Mouse (Mus musculus) limb, embryonic 10.5 days (tissue): ENCODE results near the gene Gm28374. TPM values are rescaled to one million over a fixed set of nuclear protein-coding genes. Genes with fewer than 3 reads are reported as not detected.
"Not testable (repeated sequence)": the region's sequence is repeated elsewhere in the genome, so short reads cannot be mapped to it uniquely, and the experiment has no call there.

ENCODE experiments used
- DNase-seq: peaks from one replicate; pipeline ENCODE4 v3.0.0-alpha.2; 2017; ENCODE audit warnings: low spot score
- H3K27ac ChIP-seq: fragments of 300-500 bp; sonication (generic); 2 replicates; pipeline ENCODE4 v1.5.1; 2016; ENCODE audit warnings: mild to moderate bottlenecking
- H3K27me3 ChIP-seq: fragments of 300-500 bp; sonication (generic); 2 replicates; pipeline ENCODE4 v1.6.1; 2016; ENCODE audit warnings: low read depth, mild to moderate bottlenecking; ENCODE audit not compliant: poor library complexity, severe bottlenecking
- H3K36me3 ChIP-seq: fragments of 300-500 bp; sonication (generic); 2 replicates; pipeline ENCODE4 v1.6.1; 2016; ENCODE audit warnings: mild to moderate bottlenecking, moderate library complexity
- H3K4me1 ChIP-seq: fragments of 300-500 bp; sonication (generic); 2 replicates; pipeline ENCODE4 v1.6.1; 2016
- H3K4me3 ChIP-seq: fragments of 300-500 bp; sonication (generic); 2 replicates; pipeline ENCODE4 v1.5.1; 2016; ENCODE audit warnings: mild to moderate bottlenecking, moderate library complexity
- H3K9me3 ChIP-seq: fragments of 300-500 bp; sonication (generic); replicated peaks from 2 replicates; pipeline ENCODE4 v1.6.1; 2016; ENCODE audit warnings: mild to moderate bottlenecking
- WGBS: fragments of 180-500 bp; shearing (Covaris S2); methylation state at CpG from one replicate; pipeline ENCODE4 v1.1.7; 2016; 5-methylcytosine and 5-hydroxymethylcytosine counted together
- polyA plus RNA-seq: library from polyadenylated mRNA; unstranded; fragments of >200 nt; fragmentation: Nextera tagmentation; extraction: Ambion mirVana; gene quantifications from 2 replicates; pipeline ENCODE4 v1.2.1, GENCODE M21; 2016

Gm28374 gene
- polyA plus RNA-seq, 1 experiment from 2014 or later, result 1.6 TPM

DNA sequence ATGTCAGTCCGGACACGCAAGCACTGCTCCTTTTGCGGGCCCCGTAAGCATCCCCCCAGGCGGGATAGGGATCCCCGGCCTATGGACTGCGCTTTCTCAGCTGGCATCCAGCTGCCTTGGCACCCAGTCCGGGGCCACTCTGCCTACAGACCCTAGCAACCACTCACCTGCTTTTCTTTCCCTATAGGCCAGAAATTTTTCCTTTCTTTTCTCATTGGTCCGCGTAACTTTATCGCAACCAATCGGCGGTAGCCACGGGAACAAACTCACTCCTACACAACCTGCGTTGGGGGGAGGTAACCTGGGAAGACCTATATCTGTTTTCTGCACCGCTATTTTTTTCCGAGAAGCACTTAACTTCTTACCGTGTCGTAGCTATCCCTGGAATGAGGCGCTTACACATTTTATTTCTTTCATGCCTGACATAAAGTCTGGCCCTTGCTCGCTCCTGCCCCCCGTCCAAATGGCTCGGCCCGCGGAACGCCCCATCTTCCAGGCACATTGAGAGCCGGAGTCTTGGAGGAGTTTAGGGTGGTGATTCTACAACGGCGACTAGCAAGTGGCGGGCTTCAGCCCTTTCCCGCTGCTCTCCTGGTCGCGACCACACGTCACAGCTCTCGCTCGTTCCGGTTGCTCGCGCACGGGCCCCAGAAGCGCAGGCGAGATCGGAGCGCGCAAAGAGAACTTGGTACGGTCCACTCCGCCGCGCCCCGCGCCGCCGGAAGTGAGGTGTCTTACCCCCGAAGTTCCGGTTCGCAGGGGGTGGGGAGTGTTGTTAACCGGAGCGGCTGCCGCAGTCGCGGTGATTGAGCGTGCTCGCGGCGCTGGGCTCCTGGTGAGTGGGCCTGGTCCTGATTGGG lies 35.5 kb downstream of the Gm28374 start, which contains the start of gene Syvn1:
Syvn1 (plus strand) TSS at position 283 of the 860 bp plus-strand sequence.
- Histone ChIP-seq H3K27me3 (no peaks in the 10 kb centered on the region), H3K4me1 (peaks cover 24% of the 10 kb centered on the region), H3K36me3 (peaks cover 38% of the 10 kb centered on the region), H3K4me3 (peak within 1 kb of the TSS; percentile 89), H3K27ac (peak within 1 kb of the TSS; percentile 99), H3K9me3 (no peaks in the 10 kb centered on the region)
- under 1% methylated on average over 65 of the region's 65 CpGs for WGBS
- peak; percentile 93 for DNase-seq

DNA sequence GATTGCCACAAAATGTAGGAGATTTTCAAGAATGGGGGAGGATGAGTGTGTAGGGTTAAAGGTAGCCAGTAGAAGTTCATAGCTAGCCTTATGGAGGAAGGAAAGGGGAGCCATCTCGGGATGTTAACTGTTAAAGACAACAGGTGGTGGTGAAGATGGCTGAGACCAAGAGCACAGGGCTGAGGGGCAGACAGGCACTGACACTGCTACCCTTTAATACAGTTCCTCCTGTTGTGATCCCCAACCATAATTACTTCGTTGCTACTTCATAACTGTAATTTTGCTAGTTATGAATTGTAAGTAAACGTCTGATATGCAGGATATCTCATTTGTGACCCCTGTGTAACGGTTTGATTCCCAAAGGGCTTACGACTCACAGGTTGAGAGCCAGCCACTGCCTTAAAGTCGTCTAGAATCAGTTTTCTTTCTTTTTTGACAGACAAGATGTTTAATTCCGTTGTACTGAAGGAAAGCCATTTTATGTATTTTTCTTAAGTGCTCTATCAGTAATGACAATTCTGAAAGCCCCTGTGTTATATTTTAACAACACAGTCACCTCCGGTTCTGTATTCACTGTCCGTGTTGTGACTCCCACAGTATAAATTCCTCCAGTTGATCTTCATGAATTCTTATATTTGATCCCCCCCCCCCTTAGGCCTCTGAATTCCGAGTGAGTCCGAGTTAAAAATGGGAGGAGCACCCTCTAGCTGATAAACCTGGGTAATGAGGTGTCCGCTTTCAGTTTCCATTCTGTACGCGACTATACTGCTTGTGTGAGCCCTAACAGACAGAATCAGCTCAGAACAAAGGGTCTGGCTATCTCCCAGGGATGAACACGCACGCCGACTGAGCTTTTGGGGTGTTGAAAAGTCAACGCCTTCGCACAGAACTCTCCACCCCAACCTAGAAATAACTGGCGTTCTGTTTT lies 36.4 kb downstream of the Gm28374 start:
- Histone ChIP-seq H3K27me3 (no peaks in the 10 kb centered on the region), H3K9me3 (no peaks in the 10 kb centered on the region), H3K4me3 (peak overlapping the region; percentile 89), H3K36me3 (peaks cover 29% of the 10 kb centered on the region), H3K4me1 (peaks cover 24% of the 10 kb centered on the region), H3K27ac (peak overlapping the region; percentile 99)
- DNase-seq, result no peak
- WGBS, result 24% methylated on average over 20 of the region's 20 CpGs

DNA sequence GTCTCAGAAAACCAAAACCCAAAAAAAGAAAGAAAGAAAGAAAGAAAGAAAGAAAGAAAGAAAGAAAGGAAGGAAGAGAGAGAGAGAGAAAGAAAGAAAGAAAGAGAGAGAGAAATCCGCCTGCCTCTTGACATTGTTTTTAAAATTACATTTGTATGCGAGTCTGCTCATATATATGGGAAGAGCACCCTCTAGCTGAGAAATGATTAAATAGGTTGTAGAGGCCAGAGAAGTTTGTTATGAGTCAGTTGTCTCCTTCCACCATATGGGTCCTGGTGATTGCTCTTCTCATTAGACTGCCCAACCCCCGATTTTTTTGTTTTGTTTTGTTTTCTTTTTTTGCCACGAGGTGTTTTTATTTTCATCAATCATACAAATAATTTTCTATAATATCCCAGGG lies 38.0 kb downstream of the Gm28374 start:
- DNase-seq, result not testable (repeated sequence)

DNA sequence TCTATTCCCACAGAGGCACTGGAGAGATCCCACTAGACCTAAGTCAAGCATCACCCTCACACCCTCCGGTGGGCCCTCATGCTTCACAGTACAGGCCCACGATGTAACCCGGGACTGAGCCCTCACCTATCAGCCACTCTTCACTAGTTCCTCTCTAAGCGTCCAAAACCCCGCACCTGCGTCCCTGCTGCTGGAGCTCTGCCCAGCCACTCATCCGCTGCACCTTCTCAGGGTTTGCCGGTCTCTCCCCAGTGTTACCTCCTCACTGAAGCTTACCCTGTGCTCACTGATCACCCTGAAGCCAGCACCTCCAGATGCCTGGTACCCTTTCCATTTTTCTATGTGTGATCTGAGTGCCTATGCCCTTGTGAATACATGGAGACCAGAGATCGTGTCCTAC lies 39.8 kb downstream of the Gm28374 start:
- Histone ChIP-seq H3K9me3 (no peaks in the 10 kb centered on the region), H3K27me3 (no peaks in the 10 kb centered on the region), H3K27ac (no peak overlapping the region), H3K4me1 (peaks cover 11% of the 10 kb centered on the region), H3K36me3 (no peaks in the 10 kb centered on the region), H3K4me3 (no peak overlapping the region)
- DNase-seq, result no peak
- WGBS, result 84% methylated on average over 9 of the region's 9 CpGs

More for the DNA sequence above, 38.0 kb downstream of the Gm28374 start:
- H3K4me3 ChIP-seq, H3K27ac ChIP-seq, H3K9me3 ChIP-seq, H3K27me3 ChIP-seq: not testable (repeated sequence)
- Histone ChIP-seq H3K4me1 (peaks cover 24% of the 10 kb centered on the region), H3K36me3 (peaks cover 14% of the 10 kb centered on the region)
- WGBS, result 80% methylated on average over 4 of the region's 4 CpGs

GRCm38 (mm10) chr19:6040002-6040401 lies 42.1 kb downstream of the Gm28374 start:
- no peak overlapping the region for H3K4me3 ChIP-seq
- no peaks in the 10 kb centered on the region for H3K27me3 ChIP-seq
- peaks cover under 1% of the 10 kb centered on the region for H3K4me1 ChIP-seq
- H3K27ac ChIP-seq, result no peak overlapping the region
- H3K9me3 ChIP-seq, result no peaks in the 10 kb centered on the region
- H3K36me3 ChIP-seq, result no peaks in the 10 kb centered on the region
- no peak for DNase-seq

GRCm38 (mm10) chr19:6038326-6038725 lies 43.7 kb downstream of the Gm28374 start:
- Histone ChIP-seq H3K27ac (no peak overlapping the region), H3K27me3 (no peaks in the 10 kb centered on the region), H3K36me3 (no peaks in the 10 kb centered on the region), H3K9me3 (no peaks in the 10 kb centered on the region), H3K4me3 (no peak overlapping the region), H3K4me1 (no peaks in the 10 kb centered on the region)
- no peak for DNase-seq
- 81% methylated on average over 7 of the region's 7 CpGs for WGBS

DNA sequence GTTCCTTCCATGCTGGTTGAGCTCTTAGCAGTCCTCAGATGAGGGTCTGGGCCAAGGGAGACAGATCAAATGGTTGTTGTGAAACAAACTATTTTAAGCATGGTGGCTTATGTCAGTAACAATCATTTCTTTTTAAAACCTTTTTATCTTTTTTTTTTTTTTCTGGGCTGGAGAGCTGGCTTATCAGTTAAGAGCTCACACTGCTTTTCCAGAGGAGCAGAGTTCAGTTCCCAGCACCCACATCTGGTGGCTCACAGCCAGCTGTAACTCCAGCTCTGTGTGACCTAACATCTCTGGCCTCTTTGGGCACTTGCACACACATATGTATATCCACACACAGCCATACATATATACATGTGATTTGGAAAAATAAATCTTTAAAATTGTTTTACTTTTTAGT lies 44.4 kb downstream of the Gm28374 start:
- DNase-seq, result no peak
- Histone ChIP-seq H3K9me3 (no peaks in the 10 kb centered on the region), H3K4me3 (no peak overlapping the region), H3K36me3 (no peaks in the 10 kb centered on the region), H3K27me3 (no peaks in the 10 kb centered on the region), H3K4me1 (no peaks in the 10 kb centered on the region), H3K27ac (no peak overlapping the region)

- H3K36me3 ChIP-seq, result no peaks in the 10 kb centered on the region
- no peak overlapping the region for H3K27ac ChIP-seq
- no peaks in the 10 kb centered on the region for H3K9me3 ChIP-seq
- no peak overlapping the region for H3K4me3 ChIP-seq
- no peaks in the 10 kb centered on the region for H3K4me1 ChIP-seq
- no peak for DNase-seq
- no peaks in the 10 kb centered on the region for H3K27me3 ChIP-seq
- WGBS, result 75% methylated on average over 9 of the region's 9 CpGs
Observed at GRCm38 (mm10) chr19:6035966-6036585, 46.0 kb downstream of the Gm28374 start.

DNA sequence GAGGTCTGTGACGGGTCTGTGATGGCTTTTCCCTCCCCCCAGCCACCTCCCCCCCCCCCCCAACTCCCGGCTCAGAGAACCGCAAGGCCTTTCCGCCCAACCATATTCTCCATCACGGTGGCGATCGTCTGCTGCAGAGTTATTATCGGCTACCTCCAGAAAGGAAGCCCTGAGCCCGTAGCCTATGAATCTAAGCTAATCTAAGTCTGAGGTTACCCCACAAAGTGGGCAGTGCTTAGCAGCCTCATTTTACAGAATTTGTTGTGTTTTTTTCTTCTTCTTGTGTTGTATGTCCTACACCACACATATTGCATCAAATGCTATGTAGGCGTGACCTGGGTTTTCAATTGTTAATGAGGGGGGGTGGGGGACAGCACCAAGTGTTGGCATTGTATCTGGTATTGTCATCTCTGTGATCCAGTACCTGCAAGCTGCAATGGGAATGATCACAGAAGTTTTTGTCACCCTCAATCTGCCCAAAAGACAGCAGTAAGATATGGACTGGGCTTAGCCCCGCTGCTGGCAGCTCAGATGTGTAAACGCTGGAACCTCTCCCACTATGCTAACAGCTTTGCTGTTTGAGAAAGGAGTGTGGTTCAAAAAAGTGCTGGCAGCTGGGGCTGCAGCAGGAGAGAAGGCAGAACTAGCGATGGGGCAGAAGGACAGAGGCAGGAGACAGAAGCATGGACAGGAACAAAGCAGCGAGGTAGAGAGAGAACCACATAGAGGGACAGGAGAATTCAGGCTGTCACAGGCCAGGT lies 51.4 kb downstream of the Gm28374 start:
- DNase-seq, result no peak

GRCm38 (mm10) chr19:6029426-6029825 lies 52.6 kb downstream of the Gm28374 start:
- DNase-seq, result no peak
- Histone ChIP-seq H3K4me3 (no peak overlapping the region), H3K4me1 (no peaks in the 10 kb centered on the region), H3K9me3 (no peaks in the 10 kb centered on the region), H3K27me3 (no peaks in the 10 kb centered on the region), H3K36me3 (no peaks in the 10 kb centered on the region), H3K27ac (no peak overlapping the region)
- WGBS, result 81% methylated on average over 9 of the region's 9 CpGs

More for the DNA sequence above, 51.4 kb downstream of the Gm28374 start:
- no peaks in the 10 kb centered on the region for H3K9me3 ChIP-seq
- no peak overlapping the region for H3K27ac ChIP-seq
- H3K4me1 ChIP-seq, result no peaks in the 10 kb centered on the region
- no peaks in the 10 kb centered on the region for H3K36me3 ChIP-seq
- H3K27me3 ChIP-seq, result no peaks in the 10 kb centered on the region
- H3K4me3 ChIP-seq, result no peak overlapping the region
- WGBS, result 74% methylated on average over 14 of the region's 14 CpGs

- no peaks in the 10 kb centered on the region for H3K27me3 ChIP-seq
- H3K4me3 ChIP-seq, result no peak overlapping the region
- H3K4me1 ChIP-seq, result no peaks in the 10 kb centered on the region
- no peak for DNase-seq
- 89% methylated on average over 6 of the region's 6 CpGs for WGBS
- no peaks in the 10 kb centered on the region for H3K9me3 ChIP-seq
- no peaks in the 10 kb centered on the region for H3K36me3 ChIP-seq
- H3K27ac ChIP-seq, result no peak overlapping the region
Observed at GRCm38 (mm10) chr19:6028991-6029390, 53.1 kb downstream of the Gm28374 start.
